Mouse (Mus musculus) neural tube, embryonic 13.5 days (tissue): Measurements from ENCODE around the gene Olfr630. TPM values are rescaled to one million over a fixed set of nuclear protein-coding genes. Genes with fewer than 3 reads are reported as not detected.

Experiments used
- ATAC-seq: fragments of 200-750 bp; cut with Nextera tagmentation; 2 replicates; pipeline ENCODE4 v1.8.0; 2017; ENCODE audit warnings: low read depth, mild to moderate bottlenecking, moderate TSS enrichment, moderate library complexity
- H3K27ac ChIP-seq: fragments of 300-500 bp; sonication (generic); replicated peaks from 2 replicates; pipeline ENCODE4 v1.5.1; 2015; ENCODE audit warnings: moderate library complexity, mild to moderate bottlenecking, inconsistent platforms
- H3K27me3 ChIP-seq: fragments of 300-500 bp; sonication (generic); 2 replicates; pipeline ENCODE4 v1.6.1; 2015; ENCODE audit warnings: mild to moderate bottlenecking, inconsistent platforms
- H3K36me3 ChIP-seq: fragments of 300-500 bp; sonication (generic); 2 replicates; pipeline ENCODE4 v1.6.1; 2015; ENCODE audit warnings: mild to moderate bottlenecking, inconsistent platforms
- H3K4me1 ChIP-seq: fragments of 300-500 bp; sonication (generic); replicated peaks from 2 replicates; pipeline ENCODE4 v1.6.1; 2015; ENCODE audit warnings: inconsistent platforms
- H3K4me2 ChIP-seq: fragments of 300-500 bp; sonication (generic); 2 replicates; pipeline ENCODE4 v1.6.1; 2015; ENCODE audit warnings: inconsistent platforms, mild to moderate bottlenecking, moderate library complexity
- H3K4me3 ChIP-seq: fragments of 300-500 bp; sonication (generic); 2 replicates; pipeline ENCODE4 v1.5.1; 2015; ENCODE audit warnings: mild to moderate bottlenecking, inconsistent platforms
- H3K9ac ChIP-seq: fragments of 300-500 bp; sonication (generic); 2 replicates; pipeline ENCODE4 v1.6.1; 2015; ENCODE audit warnings: moderate library complexity, mild to moderate bottlenecking, inconsistent platforms
- H3K9me3 ChIP-seq: fragments of 300-500 bp; sonication (generic); 2 replicates; pipeline ENCODE4 v1.6.1; 2016; ENCODE audit warnings: inconsistent platforms
- WGBS: fragments of 180-500 bp; shearing (Covaris S2); methylation state at CpG from one replicate; pipeline ENCODE4 v1.1.7; 2015; 5-methylcytosine and 5-hydroxymethylcytosine counted together
- polyA plus RNA-seq: library from polyadenylated mRNA; unstranded; fragments of >200 nt; fragmentation: Nextera tagmentation; extraction: Ambion mirVana; gene quantifications from 2 replicates; pipeline ENCODE4 v1.2.1, GENCODE M21; 2015

Gene Olfr630
- polyA plus RNA-seq, 1 experiment from 2014 or later: not detected

DNA sequence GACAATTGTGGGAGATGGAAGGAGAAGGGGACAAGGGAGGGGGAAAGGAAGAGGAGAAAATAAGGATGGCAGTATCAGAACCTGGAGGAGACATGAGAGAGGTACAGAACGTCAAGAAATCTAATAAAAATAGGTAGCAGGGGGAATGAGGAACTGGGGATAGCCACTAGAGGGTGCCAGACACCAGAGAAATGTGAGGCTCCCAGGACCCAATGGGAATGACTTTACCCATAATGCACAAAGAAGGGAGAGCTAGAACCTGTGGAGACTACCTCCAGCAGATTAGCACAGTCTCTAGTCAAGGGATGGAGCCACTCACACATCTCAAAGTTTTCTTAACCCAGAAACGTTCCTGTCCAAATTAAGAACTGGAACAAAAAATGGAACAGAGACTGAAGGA, 45.1 kb downstream of the Olfr630 start:
- Histone ChIP-seq H3K4me1 (no peaks in the 10 kb centered on the region), H3K27ac (no peak overlapping the region), H3K4me2 (no peak overlapping the region), H3K9me3 (no peaks in the 10 kb centered on the region), H3K9ac (no peak overlapping the region), H3K4me3 (no peak overlapping the region), H3K36me3 (no peaks in the 10 kb centered on the region), H3K27me3 (no peaks in the 10 kb centered on the region)
- 26% methylated on average over 2 of the region's 2 CpGs for WGBS
- no peak for ATAC-seq

Other genes with a start within 250 kb of the Olfr630 start
- gene Olfr610, start 245.2 kb downstream of the Olfr630 start, polyA plus RNA-seq: not detected in 2 replicates
- gene Olfr611, start 236.5 kb downstream of the Olfr630 start, polyA plus RNA-seq: not detected in 2 replicates
- not detected in 2 replicates for gene Olfr612, start 214.6 kb downstream of the Olfr630 start, polyA plus RNA-seq
- gene Olfr613, start 209.3 kb downstream of the Olfr630 start, polyA plus RNA-seq: not detected in 2 replicates
- gene Olfr615, start 201.3 kb downstream of the Olfr630 start, polyA plus RNA-seq: not detected in 2 replicates
- not detected in 2 replicates for gene Olfr616, start 188.2 kb downstream of the Olfr630 start, polyA plus RNA-seq
- not detected in 2 replicates for gene Olfr617, start 184.3 kb downstream of the Olfr630 start, polyA plus RNA-seq
- gene Olfr618, start 167.2 kb downstream of the Olfr630 start, polyA plus RNA-seq: not detected in 2 replicates
- gene Olfr619, start 156.8 kb downstream of the Olfr630 start, polyA plus RNA-seq: not detected in 2 replicates
- gene Olfr620, start 144.8 kb downstream of the Olfr630 start, polyA plus RNA-seq: not detected in 2 replicates
- gene Olfr622, start 114.6 kb downstream of the Olfr630 start, polyA plus RNA-seq: not detected in 2 replicates
- gene Olfr623, start 93.6 kb downstream of the Olfr630 start, polyA plus RNA-seq: not detected in 2 replicates
- 0.03 TPM in 1 of 2 replicates, not detected in the other for gene Olfr624, start 86.1 kb downstream of the Olfr630 start, polyA plus RNA-seq
- gene Olfr625-ps1, start 74.6 kb downstream of the Olfr630 start, polyA plus RNA-seq: not detected in 2 replicates
- not detected in 2 replicates for gene Olfr243, start 42.7 kb downstream of the Olfr630 start, polyA plus RNA-seq
- gene Olfr628, start 27.0 kb downstream of the Olfr630 start, polyA plus RNA-seq: not detected in 2 replicates
- not detected in 2 replicates for gene Olfr629, start 12.4 kb downstream of the Olfr630 start, polyA plus RNA-seq
- gene Olfr69, start 14.3 kb upstream of the Olfr630 start, polyA plus RNA-seq: not detected in 2 replicates
- not detected in 2 replicates for gene Olfr68, start 22.4 kb upstream of the Olfr630 start, polyA plus RNA-seq
- not detected in 2 replicates for gene Olfr67, start 34.5 kb upstream of the Olfr630 start, polyA plus RNA-seq
- 1,029 and 1,038 TPM in 2 replicates for gene Hbb-bt, start 56.7 kb upstream of the Olfr630 start, polyA plus RNA-seq
- gene Hbb-bs, start 70.8 kb upstream of the Olfr630 start, polyA plus RNA-seq: 1,894 and 2,140 TPM in 2 replicates
- gene Hbb-bh2, start 83.2 kb upstream of the Olfr630 start, polyA plus RNA-seq: not detected in 2 replicates
- 31.8 and 57.0 TPM in 2 replicates for gene Hbb-bh1, start 85.8 kb upstream of the Olfr630 start, polyA plus RNA-seq
- 3,874 and 4,036 TPM in 2 replicates for gene Hbb-y, start 95.9 kb upstream of the Olfr630 start, polyA plus RNA-seq
- gene Olfr66, start 128.9 kb upstream of the Olfr630 start, polyA plus RNA-seq: not detected in 2 replicates
- gene Olfr64, start 137.2 kb upstream of the Olfr630 start, polyA plus RNA-seq: not detected in 2 replicates
- gene Olfr65, start 146.2 kb upstream of the Olfr630 start, polyA plus RNA-seq: not detected in 2 replicates
- not detected in 2 replicates for gene Olfr631, start 171.5 kb upstream of the Olfr630 start, polyA plus RNA-seq
- 0.08 TPM in 1 of 2 replicates, not detected in the other for gene Olfr632, start 177.0 kb upstream of the Olfr630 start, polyA plus RNA-seq
- gene Olfr633, start 187.1 kb upstream of the Olfr630 start, polyA plus RNA-seq: not detected in 2 replicates
- gene Olfr635, start 213.8 kb upstream of the Olfr630 start, polyA plus RNA-seq: not detected in 2 replicates
- gene Olfr638, start 241.4 kb upstream of the Olfr630 start, polyA plus RNA-seq: not detected in 2 replicates